Mouse (Mus musculus) midbrain, embryonic 15.5 days (tissue): ENCODE data around the gene Olfr288. TPM values are rescaled to one million over a fixed set of nuclear protein-coding genes. Genes with fewer than 3 reads are reported as not detected.
A peak's percentile ranks its signal among the peaks of the same experiment; 100 is the strongest.

Source experiments
- ATAC-seq: fragments of 200-750 bp; cut with Nextera tagmentation; replicated peaks from 2 replicates; pipeline ENCODE4 v1.8.0; 2017; ENCODE audit warnings: moderate TSS enrichment
- H3K27ac ChIP-seq: fragments of 300-500 bp; sonication (generic); 2 replicates; pipeline ENCODE4 v1.5.1; 2015; ENCODE audit warnings: mild to moderate bottlenecking, inconsistent platforms
- H3K27me3 ChIP-seq: fragments of 300-500 bp; sonication (generic); replicated peaks from 2 replicates; pipeline ENCODE4 v1.6.1; 2015; ENCODE audit warnings: inconsistent platforms
- H3K36me3 ChIP-seq: fragments of 300-500 bp; sonication (generic); replicated peaks from 2 replicates; pipeline ENCODE4 v1.6.1; 2015; ENCODE audit warnings: inconsistent platforms
- H3K4me1 ChIP-seq: fragments of 300-500 bp; sonication (generic); 2 replicates; pipeline ENCODE4 v1.6.1; 2015; ENCODE audit warnings: inconsistent platforms
- H3K4me2 ChIP-seq: fragments of 300-500 bp; sonication (generic); 2 replicates; pipeline ENCODE4 v1.6.1; 2015; ENCODE audit warnings: inconsistent platforms, mild to moderate bottlenecking, moderate library complexity
- H3K4me3 ChIP-seq: fragments of 300-500 bp; sonication (generic); 2 replicates; pipeline ENCODE4 v1.5.1; 2015; ENCODE audit warnings: mild to moderate bottlenecking, inconsistent platforms
- H3K9ac ChIP-seq: fragments of 300-500 bp; sonication (generic); 2 replicates; pipeline ENCODE4 v1.6.1; 2015; ENCODE audit warnings: mild to moderate bottlenecking, inconsistent platforms
- H3K9me3 ChIP-seq: fragments of 300-500 bp; sonication (generic); 2 replicates; pipeline ENCODE4 v1.6.1; 2016; ENCODE audit warnings: inconsistent platforms
- WGBS: fragments of 180-500 bp; shearing (Covaris S2); methylation state at CpG from one replicate; pipeline ENCODE4 v1.1.7; 2015; ENCODE audit warnings: mixed read lengths; 5-methylcytosine and 5-hydroxymethylcytosine counted together
- polyA plus RNA-seq: library from polyadenylated mRNA; unstranded; fragments of >200 nt; fragmentation: Nextera tagmentation; extraction: Ambion mirVana; gene quantifications from 2 replicates; pipeline ENCODE4 v1.2.1, GENCODE M21; 2015

Gene Olfr288
- polyA plus RNA-seq, 1 experiment from 2014 or later = not detected

DNA sequence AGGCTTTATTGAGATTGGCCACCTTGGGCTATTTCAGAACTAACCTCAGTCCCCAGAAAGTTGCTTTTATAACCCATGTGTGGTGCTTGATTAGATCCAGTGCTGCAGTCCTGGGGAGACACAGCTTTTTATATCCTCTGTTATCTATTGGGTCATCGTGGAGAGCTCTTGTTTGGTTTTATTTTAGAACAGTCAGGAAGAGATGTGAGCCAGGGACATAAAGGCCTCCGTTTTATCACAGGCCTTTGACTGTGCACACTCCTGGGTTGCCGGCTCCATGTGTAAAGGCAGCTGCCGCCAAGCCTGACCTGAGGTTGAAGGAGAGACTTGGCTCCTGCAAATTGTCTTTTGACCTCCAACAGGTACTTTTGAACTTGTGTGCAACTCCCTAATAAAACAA lies 32.8 kb downstream of the Olfr288 start:
- ATAC-seq = no peak
- Histone ChIP-seq H3K9ac (no peak overlapping the region), H3K4me1 (peaks cover 7% of the 10 kb centered on the region), H3K4me3 (no peak overlapping the region), H3K9me3 (no peaks in the 10 kb centered on the region), H3K4me2 (no peak overlapping the region), H3K36me3 (no peaks in the 10 kb centered on the region), H3K27ac (no peak overlapping the region), H3K27me3 (no peaks in the 10 kb centered on the region; the same call in 1 of the 2 replicates)
- WGBS = 80% methylated on average over 4 of the region's 4 CpGs

DNA sequence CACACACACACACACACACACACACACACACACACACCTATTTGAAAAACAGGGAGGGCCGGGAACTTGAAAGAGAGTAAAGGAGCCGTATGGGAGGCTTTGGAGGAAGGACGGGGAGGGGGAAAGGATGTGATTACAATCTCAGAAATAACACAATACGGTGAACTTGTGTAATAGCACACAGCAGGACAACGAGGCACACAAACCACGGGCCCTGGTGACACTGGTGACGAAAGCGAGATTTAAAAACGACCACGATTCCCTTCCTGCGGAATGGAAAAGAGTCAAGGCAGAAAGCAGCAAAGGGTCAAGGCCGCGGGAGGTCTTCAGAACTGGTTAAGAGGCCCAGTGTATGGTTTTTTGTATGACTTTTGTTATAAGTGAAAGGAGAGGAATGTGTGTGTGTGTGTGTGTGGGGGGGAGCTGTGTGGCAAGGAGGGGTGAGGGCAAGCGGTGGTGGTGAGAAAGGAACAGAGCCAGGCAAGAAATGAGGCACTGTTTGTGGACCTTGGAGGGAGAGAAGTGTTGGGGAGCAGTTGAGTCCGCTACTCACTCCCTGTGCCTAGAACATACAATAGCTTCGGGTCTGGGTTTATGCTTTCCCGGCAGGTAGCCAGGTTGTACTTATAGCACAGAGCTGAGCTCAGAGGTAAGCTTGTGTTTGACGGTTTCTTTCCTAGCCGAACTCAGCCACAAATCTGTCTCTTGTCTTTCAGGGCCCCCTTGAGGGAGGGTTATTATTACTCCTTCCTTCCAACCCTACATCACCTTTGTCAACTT lies 34.1 kb downstream of the Olfr288 start:
- no peak overlapping the region for H3K4me3 ChIP-seq
- 56% methylated on average over 19 of the region's 19 CpGs for WGBS
- no peaks in the 10 kb centered on the region; the same call in 1 of the 2 replicates for H3K27me3 ChIP-seq
- H3K9me3 ChIP-seq = no peaks in the 10 kb centered on the region
- no peak overlapping the region for H3K4me2 ChIP-seq
- no peak for ATAC-seq
- H3K27ac ChIP-seq = no peak overlapping the region
- H3K4me1 ChIP-seq = no peaks in the 10 kb centered on the region; the same call in 1 of the 2 replicates
- no peaks in the 10 kb centered on the region for H3K36me3 ChIP-seq
- no peak overlapping the region for H3K9ac ChIP-seq

DNA sequence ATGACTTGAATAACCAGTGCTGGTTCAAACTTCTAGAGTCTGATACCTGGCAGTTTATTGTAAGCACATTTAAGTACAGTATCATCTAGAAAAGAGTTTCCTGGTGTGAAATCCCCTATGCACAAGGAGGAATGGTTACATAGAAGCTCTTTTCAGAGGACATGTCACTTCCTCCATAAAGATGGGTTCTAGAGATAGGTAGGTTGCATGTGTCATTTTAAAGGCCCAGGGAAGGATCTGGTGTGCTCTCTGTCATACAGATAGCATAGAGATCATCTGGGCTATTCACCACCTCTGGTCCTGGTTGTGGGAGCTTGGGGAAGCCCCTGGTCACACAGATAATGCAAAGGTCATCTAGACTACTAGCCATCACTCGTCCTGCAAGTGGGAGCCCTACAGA lies 38.1 kb downstream of the Olfr288 start:
- no peak for ATAC-seq

DNA sequence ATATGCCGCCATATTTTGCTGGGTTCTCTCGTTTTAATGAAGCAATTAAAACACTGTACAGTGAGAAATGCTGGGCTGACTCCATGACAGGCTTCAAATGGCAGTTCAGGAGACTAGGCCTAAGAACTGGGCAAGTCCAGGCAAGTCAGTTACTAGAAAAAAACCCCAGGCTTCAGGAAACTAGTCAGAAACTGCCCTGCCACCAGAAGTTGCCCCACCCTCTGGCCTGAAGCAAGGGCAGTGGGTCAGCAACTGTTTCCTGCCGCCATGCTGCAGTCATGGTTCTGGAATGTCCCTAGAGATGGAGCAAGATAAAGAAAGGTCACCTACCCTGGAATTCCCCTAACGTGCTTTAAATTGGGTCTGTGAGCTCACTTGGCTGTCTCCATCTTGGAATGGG lies 39.4 kb downstream of the Olfr288 start:
- Histone ChIP-seq H3K9me3 (no peaks in the 10 kb centered on the region), H3K27me3 (no peaks in the 10 kb centered on the region), H3K9ac (no peak overlapping the region), H3K36me3 (no peaks in the 10 kb centered on the region), H3K4me2 (no peak overlapping the region), H3K4me1 (no peaks in the 10 kb centered on the region), H3K27ac (no peak overlapping the region), H3K4me3 (no peak overlapping the region)
- no peak for ATAC-seq
- WGBS = 78% methylated on average over 4 of the region's 4 CpGs

More for the DNA sequence above, 38.1 kb downstream of the Olfr288 start:
- Histone ChIP-seq H3K4me2 (no peak overlapping the region), H3K4me3 (no peak overlapping the region), H3K36me3 (no peaks in the 10 kb centered on the region), H3K27ac (no peak overlapping the region), H3K27me3 (no peaks in the 10 kb centered on the region), H3K9me3 (no peaks in the 10 kb centered on the region), H3K4me1 (no peaks in the 10 kb centered on the region), H3K9ac (no peak overlapping the region)
- WGBS = 79% methylated on average over 1 of the region's 1 CpGs

DNA sequence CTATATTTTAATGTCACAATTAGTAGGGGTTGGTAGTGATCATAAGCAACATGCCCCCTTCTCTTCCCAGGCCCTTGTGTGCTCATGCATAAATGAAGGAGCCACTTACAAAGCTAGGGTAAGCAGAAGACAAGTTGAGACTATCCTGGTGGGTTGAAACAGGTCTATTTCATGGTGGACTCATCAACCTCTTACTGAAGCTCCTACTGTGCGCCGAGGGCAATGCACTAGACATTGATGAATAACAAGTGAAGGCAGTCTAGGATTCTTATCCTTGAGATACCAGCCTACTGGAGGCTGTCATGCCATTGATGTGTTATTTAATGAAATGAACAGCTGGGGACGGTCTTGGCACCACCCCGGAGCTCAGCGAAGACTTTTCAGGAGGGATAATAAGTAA lies 40.1 kb downstream of the Olfr288 start:
- Histone ChIP-seq H3K4me1 (no peaks in the 10 kb centered on the region), H3K27me3 (no peaks in the 10 kb centered on the region), H3K36me3 (no peaks in the 10 kb centered on the region), H3K27ac (no peak overlapping the region), H3K4me2 (no peak overlapping the region), H3K4me3 (no peak overlapping the region), H3K9me3 (no peaks in the 10 kb centered on the region), H3K9ac (no peak overlapping the region)
- ATAC-seq = no peak
- WGBS = 87% methylated on average over 5 of the region's 5 CpGs

DNA sequence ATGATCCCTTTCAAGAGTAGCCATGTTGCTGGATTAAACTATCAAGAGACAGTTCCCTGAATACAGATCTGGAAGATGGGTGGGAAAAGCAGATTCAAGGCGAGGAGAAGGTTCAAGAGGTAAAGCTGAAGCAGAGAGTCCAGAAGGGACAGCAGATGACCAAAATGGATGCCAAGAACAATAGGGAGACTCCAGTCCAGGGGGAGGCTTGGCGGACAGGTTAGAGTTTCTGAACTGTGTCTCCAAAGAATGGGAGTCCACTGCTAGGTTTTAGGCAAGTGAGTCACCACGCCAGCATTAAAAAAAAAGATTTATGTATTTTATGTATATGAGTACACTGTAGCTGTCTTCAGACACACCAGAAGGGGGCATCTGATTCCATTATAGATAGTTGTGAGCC lies 40.7 kb downstream of the Olfr288 start:
- no peak for ATAC-seq
- H3K4me2 ChIP-seq = no peak overlapping the region
- no peaks in the 10 kb centered on the region for H3K9me3 ChIP-seq
- no peaks in the 10 kb centered on the region for H3K4me1 ChIP-seq
- WGBS = 80% methylated on average over 3 of the region's 3 CpGs
- H3K9ac ChIP-seq = no peak overlapping the region
- no peaks in the 10 kb centered on the region for H3K36me3 ChIP-seq
- no peaks in the 10 kb centered on the region for H3K27me3 ChIP-seq
- no peak overlapping the region for H3K4me3 ChIP-seq
- H3K27ac ChIP-seq = no peak overlapping the region

DNA sequence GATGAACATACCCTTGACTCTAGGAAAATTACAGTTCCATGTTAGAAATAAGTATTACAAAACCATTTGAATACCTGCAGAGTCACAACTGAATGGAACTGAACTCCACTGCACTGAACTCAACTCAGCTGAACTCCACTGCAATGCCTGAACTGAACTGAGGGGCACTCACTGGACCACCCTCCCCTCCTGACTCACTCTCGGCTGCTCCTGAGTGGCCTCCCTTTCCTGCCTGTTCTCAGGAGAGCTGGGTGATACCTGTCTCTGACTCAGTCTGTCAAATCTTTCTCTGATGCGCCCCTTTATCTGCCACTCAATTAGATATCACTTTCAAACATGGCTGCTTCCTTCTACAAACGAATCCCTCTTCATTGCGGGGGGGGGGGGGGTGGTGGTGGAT lies 41.2 kb downstream of the Olfr288 start:
- 68% methylated on average over 4 of the region's 4 CpGs for WGBS
- no peak overlapping the region for H3K27ac ChIP-seq

DNA sequence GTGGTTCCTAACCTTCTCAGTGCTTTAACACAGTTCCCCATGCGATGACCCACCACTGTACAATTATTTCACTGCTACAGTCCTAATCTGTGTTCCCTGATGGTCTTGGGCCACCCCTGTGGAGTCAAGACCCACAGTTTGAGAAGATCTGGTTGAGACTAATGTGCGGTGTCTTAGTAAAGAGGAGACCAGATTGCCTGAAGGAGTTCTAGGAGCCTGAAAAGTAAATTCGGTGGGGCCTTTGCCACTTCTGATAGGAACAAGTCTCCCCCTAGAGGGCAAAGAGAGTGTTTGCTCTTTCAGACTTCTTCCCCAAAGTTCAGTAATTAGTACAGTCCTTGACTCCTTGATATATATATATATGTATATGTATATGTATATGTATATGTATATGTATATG lies 41.7 kb downstream of the Olfr288 start:
- Histone ChIP-seq H3K4me2 (no peak overlapping the region), H3K4me1 (no peaks in the 10 kb centered on the region), H3K4me3 (no peak overlapping the region), H3K27ac (no peak overlapping the region), H3K27me3 (no peaks in the 10 kb centered on the region), H3K9ac (no peak overlapping the region), H3K36me3 (no peaks in the 10 kb centered on the region), H3K9me3 (no peaks in the 10 kb centered on the region)
- 31% methylated on average over 3 of the region's 3 CpGs for WGBS
- ATAC-seq = no peak

More for the DNA sequence above, 41.2 kb downstream of the Olfr288 start:
- Histone ChIP-seq H3K36me3 (no peaks in the 10 kb centered on the region), H3K27me3 (no peaks in the 10 kb centered on the region), H3K4me2 (no peak overlapping the region), H3K4me3 (no peak overlapping the region), H3K9ac (no peak overlapping the region), H3K9me3 (no peaks in the 10 kb centered on the region), H3K4me1 (no peaks in the 10 kb centered on the region)
- no peak for ATAC-seq

DNA sequence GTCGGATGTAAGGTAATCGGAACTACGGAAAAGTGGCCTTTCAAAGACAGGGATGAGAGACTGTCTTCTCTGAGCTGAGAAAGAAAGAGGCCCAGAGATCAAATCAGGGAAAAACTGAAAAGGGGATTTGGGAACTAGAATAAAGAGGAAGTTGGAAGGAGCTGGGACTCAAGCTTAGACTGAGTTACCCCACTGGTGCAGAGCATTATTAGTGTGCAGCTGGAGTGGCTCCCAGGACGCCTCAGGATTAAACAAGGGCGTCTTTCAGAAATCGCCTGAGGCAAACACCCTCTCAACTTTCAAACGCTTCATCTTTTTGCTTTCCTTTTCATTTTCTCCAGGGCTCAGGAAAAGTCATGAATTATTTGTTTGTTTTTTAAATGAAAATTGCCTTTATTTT lies 42.4 kb downstream of the Olfr288 start:
- 61% methylated on average over 7 of the region's 7 CpGs for WGBS
- Histone ChIP-seq H3K27me3 (no peaks in the 10 kb centered on the region), H3K9me3 (no peaks in the 10 kb centered on the region), H3K36me3 (no peaks in the 10 kb centered on the region), H3K4me2 (no peak overlapping the region), H3K4me3 (no peak overlapping the region), H3K27ac (no peak overlapping the region), H3K4me1 (no peaks in the 10 kb centered on the region), H3K9ac (no peak overlapping the region)
- no peak for ATAC-seq

DNA sequence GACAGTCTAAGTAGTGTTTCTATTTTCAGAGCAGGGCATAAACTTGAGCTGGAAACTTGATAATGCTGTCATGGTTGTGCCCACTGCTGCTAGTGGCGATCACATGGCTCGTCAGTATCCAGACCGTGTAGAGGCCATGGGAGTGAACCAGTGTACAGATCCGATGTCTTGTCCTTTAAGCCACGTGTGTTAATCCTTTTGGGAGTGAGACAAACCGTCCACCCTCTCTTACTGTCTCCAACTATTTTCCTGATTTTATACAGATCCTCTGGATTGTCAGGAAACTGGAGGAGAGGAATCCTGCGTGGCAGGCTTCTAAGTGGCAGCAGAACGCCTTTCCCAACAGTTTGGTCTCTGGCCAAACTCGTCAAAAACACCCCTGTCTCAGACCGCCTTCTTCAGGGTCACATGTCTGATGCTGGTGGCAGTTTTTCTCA lies 46.2 kb downstream of the Olfr288 start:
- WGBS = 76% methylated on average over 10 of the region's 10 CpGs
- Histone ChIP-seq H3K4me2 (no peak overlapping the region), H3K4me3 (no peak overlapping the region), H3K9ac (no peak overlapping the region), H3K27me3 (no peaks in the 10 kb centered on the region), H3K27ac (no peak overlapping the region), H3K9me3 (no peaks in the 10 kb centered on the region), H3K36me3 (no peaks in the 10 kb centered on the region), H3K4me1 (peaks cover 12% of the 10 kb centered on the region)
- no peak for ATAC-seq

DNA sequence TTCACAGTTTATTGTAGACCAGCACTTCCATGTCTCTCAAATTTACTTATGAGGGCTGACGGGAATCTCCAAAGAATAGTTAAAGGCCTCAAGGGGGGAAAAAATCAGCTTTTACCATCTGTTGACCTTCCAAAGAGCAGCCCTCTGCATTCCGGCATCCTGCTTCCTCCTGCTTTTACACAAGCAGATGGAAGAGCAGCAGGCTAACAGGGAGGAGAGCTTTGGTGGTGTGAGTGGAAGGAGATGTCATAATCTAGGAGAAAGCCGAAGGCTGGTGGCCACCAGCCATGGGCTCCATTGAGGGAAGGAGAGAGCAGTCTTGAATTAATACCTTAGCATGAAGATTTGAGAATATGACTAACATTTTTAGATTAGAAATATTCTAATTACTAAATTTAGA lies 47.0 kb downstream of the Olfr288 start:
- Histone ChIP-seq H3K4me2 (no peak overlapping the region), H3K9ac (no peak overlapping the region), H3K36me3 (no peaks in the 10 kb centered on the region), H3K27ac (no peak overlapping the region), H3K4me3 (no peak overlapping the region), H3K9me3 (no peaks in the 10 kb centered on the region), H3K27me3 (no peaks in the 10 kb centered on the region), H3K4me1 (peaks cover 14% of the 10 kb centered on the region)
- no peak for ATAC-seq
- 87% methylated on average over 3 of the region's 3 CpGs for WGBS

DNA sequence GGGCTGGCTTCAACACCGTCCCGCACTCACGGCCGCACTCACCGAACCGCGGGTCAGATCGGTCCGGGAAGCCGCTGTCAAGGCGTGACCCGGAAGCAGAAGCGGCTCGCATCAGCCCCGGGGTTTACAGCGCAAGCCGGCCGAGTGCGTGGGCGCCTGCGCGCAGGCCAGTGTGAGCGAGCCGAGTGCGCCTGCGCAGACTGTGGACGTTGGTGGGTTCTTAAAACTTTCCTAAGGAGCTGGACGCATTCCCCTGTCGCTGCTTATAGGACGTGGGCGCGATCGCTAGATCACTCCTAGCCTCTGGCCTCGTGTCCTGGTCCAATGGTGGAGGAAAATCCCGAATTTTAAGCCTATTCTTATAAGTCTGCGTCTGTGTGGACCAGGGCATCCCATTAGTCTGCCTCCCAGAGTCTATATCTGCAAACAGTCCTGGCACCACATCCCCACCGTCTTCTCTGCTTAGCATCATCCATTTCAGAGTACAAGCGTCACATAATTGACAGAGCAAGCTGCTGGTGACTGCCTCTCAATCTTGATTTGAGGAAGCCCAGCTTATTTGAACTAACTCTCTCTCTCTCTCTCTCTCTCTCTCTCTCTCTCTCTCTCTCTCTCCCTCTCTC lies 49.7 kb downstream of the Olfr288 start:
- peaks cover 12% of the 10 kb centered on the region for H3K36me3 ChIP-seq
- H3K9ac ChIP-seq = peak overlapping the region; percentile 94
- H3K27ac ChIP-seq = peak overlapping the region; percentile 74
- under 1% methylated on average over 38 of the region's 38 CpGs for WGBS
- H3K4me3 ChIP-seq = peak overlapping the region; percentile 87
- H3K27me3 ChIP-seq = no peaks in the 10 kb centered on the region
- H3K9me3 ChIP-seq = no peaks in the 10 kb centered on the region
- ATAC-seq = peak; percentile 98
- peak overlapping the region; percentile 88 for H3K4me2 ChIP-seq
- peaks cover 14% of the 10 kb centered on the region for H3K4me1 ChIP-seq
